Mouse (Mus musculus): ENCODE results near the gene Fnbp1l.

The Fnbp1l gene

GRCm38 (mm10) chr3:122499647-122500046 is 119.9 kb downstream of the Fnbp1l start:
- DNase-seq (ENCODE audit: inconsistent age in 2 of 2, low spot score in 1 of 2): no peak

GRCm38 (mm10) chr3:122498528-122498927 is 121.0 kb downstream of the Fnbp1l start:
- no peak for DNase-seq (ENCODE audit: inconsistent age in 2 of 2, low spot score in 1 of 2)

GRCm38 (mm10) chr3:122497871-122498270 is 121.6 kb downstream of the Fnbp1l start:
- peak; percentile 83 to 90 for DNase-seq (ENCODE audit: inconsistent age in 2 of 2, low spot score in 1 of 2)

- no peak for DNase-seq (ENCODE audit: inconsistent age in 2 of 2, low spot score in 1 of 2)
These were observed 124.8 kb downstream of the Fnbp1l start for GRCm38 (mm10) chr3:122494764-122495163.

GRCm38 (mm10) chr3:122492872-122493615 is 126.5 kb downstream of the Fnbp1l start:
- DNase-seq (ENCODE audit: inconsistent age in 2 of 2, low spot score in 1 of 2): no peak

- DNase-seq (ENCODE audit: inconsistent age in 2 of 2, low spot score in 1 of 2): no peak
These were observed 127.5 kb downstream of the Fnbp1l start for GRCm38 (mm10) chr3:122492006-122492405.

- no peak for DNase-seq (ENCODE audit: inconsistent age in 2 of 2, low spot score in 1 of 2)
These were observed 128.9 kb downstream of the Fnbp1l start for GRCm38 (mm10) chr3:122490574-122490973.
